Comparison of ENCODE assay signal across 10 mouse cellular contexts in genomic region chr8:26438877-26439276, GRCm38 (mm10).
DNase-seq lines count a peak whose midpoint lies in the region; ATAC-seq and TF ChIP-seq lines count a peak whose summit lies in the region.
"Had no signal": no experiment of that assay in that cellular context is flagged by ENCODE, and none has a peak within 500 bp of the region (broad histone marks: within the 10 kb centered on the region; RNA-seq: fewer than 3 reads in every experiment).

No protein-coding gene starts in this region.

- no peaks in the 10 kb centered on the region for H3K27me3 ChIP-seq in midbrain, embryonic 12.5 days
- H3K27me3 ChIP-seq in midbrain, postnatal 0 days (ENCODE audit: insufficient read depth, low read length): no peaks in the 10 kb centered on the region
- H3K27me3 ChIP-seq in stomach, embryonic 16.5 days (ENCODE audit: control insufficient read depth, insufficient read depth, low read length): no peaks in the 10 kb centered on the region

- H3K9me3 ChIP-seq in midbrain, embryonic 12.5 days: no peaks in the 10 kb centered on the region
- no peaks in the 10 kb centered on the region for H3K9me3 ChIP-seq in midbrain, postnatal 0 days (ENCODE audit: low read length)
- no peaks in the 10 kb centered on the region for H3K9me3 ChIP-seq in stomach, embryonic 16.5 days (replicated peaks; ENCODE audit: control insufficient read depth, low read length)

- no peak overlapping the region for H3K4me3 ChIP-seq in midbrain, embryonic 12.5 days
- H3K4me3 ChIP-seq in midbrain, postnatal 0 days (ENCODE audit: low read depth, low read length): no peak overlapping the region
- H3K4me3 ChIP-seq in stomach, embryonic 16.5 days (replicated peaks; ENCODE audit: low read length): peak overlapping the region; percentile 25

- WGBS in midbrain, embryonic 12.5 days: 60% methylated on average over 16 of the region's 16 CpGs
- WGBS in midbrain, postnatal 0 days: 49% methylated on average over 16 of the region's 16 CpGs
- WGBS in stomach, embryonic 16.5 days: 14% methylated on average over 16 of the region's 16 CpGs

- no peak overlapping the region for H3K9ac ChIP-seq in midbrain, embryonic 12.5 days (replicated peaks)
- H3K9ac ChIP-seq in midbrain, postnatal 0 days (replicated peaks; ENCODE audit: low read length, poor library complexity, severe bottlenecking): no peak overlapping the region
- peak overlapping the region; percentile 46; the same call in 1 of the 2 replicates for H3K9ac ChIP-seq in stomach, embryonic 16.5 days (ENCODE audit: low read length)

- H3K4me2 ChIP-seq in midbrain, embryonic 12.5 days (replicated peaks): peak overlapping the region; percentile 19; the same call in 1 of the 2 replicates
- H3K4me2 ChIP-seq in midbrain, postnatal 0 days (ENCODE audit: low read depth, low read length, poor library complexity, severe bottlenecking): no peak overlapping the region
- peak overlapping the region; percentile 52 for H3K4me2 ChIP-seq in stomach, embryonic 16.5 days (ENCODE audit: low read depth, low read length)
- H3K4me2 ChIP-seq: liver, embryonic 11.5 days had no signal

- H3K36me3 ChIP-seq in midbrain, embryonic 12.5 days: no peaks in the 10 kb centered on the region
- no peaks in the 10 kb centered on the region for H3K36me3 ChIP-seq in midbrain, postnatal 0 days (ENCODE audit: insufficient read depth, low read length)
- H3K36me3 ChIP-seq in stomach, embryonic 16.5 days (ENCODE audit: control insufficient read depth, insufficient read depth, low read length): no peaks in the 10 kb centered on the region

- peak; percentile 52 for DNase-seq in embryo, embryonic 10.5 days (ENCODE audit: low spot score)
- no peak for DNase-seq in embryo, embryonic 9.5 days (ENCODE audit: extremely low spot score)
- no peak for DNase-seq in midbrain, postnatal 0 days (ENCODE audit: low spot score)
- peak; percentile 32 to 44 for DNase-seq in kidney, postnatal 4 days
- DNase-seq in right cerebral cortex, postnatal 25 days: no peak
- no peak for DNase-seq in left cerebral cortex, adult 9 months (ENCODE audit: low spot score in 2 of 2)
- DNase-seq: cerebellum, adult 9-10 months had no signal

- no peak for TF ChIP-seq CTCF in midbrain, postnatal 0 days (IDR thresholded peaks at IDR 0.05)

- H3K4me1 ChIP-seq in midbrain, embryonic 12.5 days: 0 out of 2 replicates have a peak, but pooled peaks cover 3% of the 10 kb centered on the region
- no peaks in the 10 kb centered on the region for H3K4me1 ChIP-seq in midbrain, postnatal 0 days (ENCODE audit: insufficient read depth, low read length)
- peaks cover 14% of the 10 kb centered on the region for H3K4me1 ChIP-seq in stomach, embryonic 16.5 days (ENCODE audit: control insufficient read depth, insufficient read depth, low read length)

- H3K27ac ChIP-seq in midbrain, embryonic 12.5 days (replicated peaks): no peak overlapping the region; the same call in 1 of the 2 replicates
- H3K27ac ChIP-seq in midbrain, postnatal 0 days (ENCODE audit: low read depth, low read length): no peak overlapping the region
- H3K27ac ChIP-seq in stomach, embryonic 16.5 days (ENCODE audit: low read length): no peak overlapping the region

- no peak for ATAC-seq in midbrain, embryonic 12.5 days (ENCODE audit: low FRiP score, low read depth)
- no peak for ATAC-seq in midbrain, postnatal 0 days (ENCODE audit: low FRiP score)
- no peak for ATAC-seq in stomach, embryonic 16.5 days (ENCODE audit: insufficient read depth, low FRiP score)

Comparison
In these comparisons a context has a peak if more than half of its experiments do, and no peak if none do; other contexts are left out.
1. DNase-seq: peak in embryo, embryonic 10.5 days (single experiment) and kidney, postnatal 4 days (2 of 2); none in embryo, embryonic 9.5 days (single experiment), midbrain, postnatal 0 days (single experiment), right cerebral cortex, postnatal 25 days (single experiment) and left cerebral cortex, adult 9 months (0 of 2).